Mouse (Mus musculus): ENCODE data around the gene Slc16a5. TPM values are rescaled to one million over a fixed set of nuclear protein-coding genes. Genes with fewer than 3 reads are reported as not detected.

Gene Slc16a5
- total and polyA plus RNA-seq, 3 experiments, result 0.06 TPM; not detected in 2

DNA sequence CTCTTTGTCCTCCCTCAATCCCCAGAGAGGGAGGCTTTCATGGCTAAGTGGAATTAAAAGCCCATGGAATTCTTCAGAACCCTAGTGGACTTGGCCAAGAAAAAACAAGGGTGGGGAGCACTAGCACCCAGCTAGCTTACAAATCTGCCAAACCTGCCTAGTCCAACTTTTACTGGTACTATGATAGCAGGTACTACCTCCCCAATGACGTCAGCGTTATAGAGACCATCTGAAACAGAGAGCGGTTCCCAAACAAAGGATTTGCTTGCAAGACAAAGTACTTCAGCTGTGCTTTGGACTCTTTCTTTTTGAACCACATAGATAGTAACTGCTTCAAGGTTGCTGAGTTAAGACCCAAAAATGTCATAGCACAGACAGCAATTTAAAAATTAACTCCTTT lies 49.7 kb downstream of the Slc16a5 start:
- H3K79me2 ChIP-seq (replicated peaks; ENCODE audit: control insufficient read depth, insufficient read depth, low read length), result no peaks in the 10 kb centered on the region; the same call in 1 of the 2 replicates
- H3K27ac ChIP-seq, result peak overlapping the region; percentile 75
- intact Hi-C loops (cut with DNase I), result loop anchor here (2.0 kb wide), 1 partner anchor 21 kb away; the partner anchor contains the start of gene Nt5c
- H3K36me3 ChIP-seq (ENCODE audit: control insufficient read depth, insufficient read depth, low read length), result no peaks in the 10 kb centered on the region
- DNase-seq, result no peak
- H3K9ac ChIP-seq (ENCODE audit: low read depth, low read length), result no peak overlapping the region
- TF ChIP-seq EP300 (IDR thresholded peaks at IDR 0.05; ENCODE audit: insufficient read depth, low read depth, low read length), result no peak
- TF ChIP-seq POLR2A (IDR thresholded peaks at IDR 0.05; ENCODE audit: insufficient read depth, low read depth, low read length), result no peak
- TF ChIP-seq CTCF (IDR thresholded peaks at IDR 0.05), result no peak
- H3K4me3 ChIP-seq, result no peak overlapping the region
- H3K27me3 ChIP-seq (ENCODE audit: control insufficient read depth, insufficient read depth, low read length), result no peaks in the 10 kb centered on the region
- H3K4me1 ChIP-seq (ENCODE audit: control insufficient read depth, insufficient read depth, low read length), result peaks cover 18% of the 10 kb centered on the region
- WGBS, result 41% methylated on average over 3 of the region's 3 CpGs

DNA sequence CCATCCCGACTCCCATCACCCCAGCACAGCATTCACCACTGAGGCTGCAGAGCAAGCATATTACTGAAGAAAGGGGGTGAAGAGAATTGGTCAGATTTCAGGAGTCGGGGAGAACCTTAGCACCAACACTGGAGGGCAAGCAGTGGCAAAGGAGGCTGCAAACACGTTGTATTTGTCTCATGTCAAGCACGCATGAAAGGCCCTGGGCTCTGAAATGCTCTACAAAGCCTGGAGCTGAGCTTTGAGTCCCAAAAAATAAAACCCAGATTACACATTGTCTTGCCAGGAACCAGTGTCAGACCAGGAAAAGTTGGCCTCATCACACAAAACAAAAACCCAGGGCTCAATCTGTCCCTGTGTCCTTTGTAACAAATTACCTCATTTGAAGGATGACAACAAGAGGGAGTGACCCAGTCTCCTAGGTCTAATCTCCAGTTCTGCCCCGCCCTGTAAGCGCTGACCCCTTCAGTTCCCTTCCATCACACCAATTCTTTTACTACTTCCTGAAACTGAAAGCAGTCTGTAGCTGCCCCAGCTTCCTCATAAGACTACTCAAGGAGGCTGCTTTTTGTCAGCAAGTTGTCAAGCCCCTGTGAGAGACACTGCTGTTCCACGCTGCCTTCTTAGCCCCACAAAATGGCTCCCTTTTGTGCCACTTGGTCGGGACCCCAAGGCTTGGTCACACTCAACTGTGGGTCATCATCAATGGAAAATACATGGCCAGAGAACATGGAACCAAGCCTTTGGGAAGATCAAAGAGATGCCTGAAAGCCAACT lies 50.3 kb downstream of the Slc16a5 start:
- Histone ChIP-seq H3K4me3 (peak overlapping the region; percentile 94), H3K4me1 (ENCODE audit: control insufficient read depth, insufficient read depth, low read length) (peaks cover 18% of the 10 kb centered on the region), H3K9ac (ENCODE audit: low read depth, low read length) (peak overlapping the region; percentile 90; the same call in 1 of the 2 replicates), H3K36me3 (ENCODE audit: control insufficient read depth, insufficient read depth, low read length) (no peaks in the 10 kb centered on the region), H3K79me2 (replicated peaks; ENCODE audit: control insufficient read depth, insufficient read depth, low read length) (no peaks in the 10 kb centered on the region; the same call in 1 of the 2 replicates), H3K27me3 (ENCODE audit: control insufficient read depth, insufficient read depth, low read length) (no peaks in the 10 kb centered on the region), H3K27ac (peak overlapping the region; percentile 75)
- intact Hi-C loops (cut with DNase I), result loop anchor here (2.0 kb wide), 1 partner anchor 22 kb away; the partner anchor contains the start of gene Nt5c
- WGBS, result 19% methylated on average over 8 of the region's 8 CpGs
- peak in 1 of 2 experiments; percentile 61 for DNase-seq
- TF ChIP-seq CTCF (IDR thresholded peaks at IDR 0.05) (no peak), EP300 (IDR thresholded peaks at IDR 0.05; ENCODE audit: insufficient read depth, low read depth, low read length) (no peak), POLR2A (IDR thresholded peaks at IDR 0.05; ENCODE audit: insufficient read depth, low read depth, low read length) (0 out of 2 replicates have a peak, but pooled peaks have one; percentile 45)

DNA sequence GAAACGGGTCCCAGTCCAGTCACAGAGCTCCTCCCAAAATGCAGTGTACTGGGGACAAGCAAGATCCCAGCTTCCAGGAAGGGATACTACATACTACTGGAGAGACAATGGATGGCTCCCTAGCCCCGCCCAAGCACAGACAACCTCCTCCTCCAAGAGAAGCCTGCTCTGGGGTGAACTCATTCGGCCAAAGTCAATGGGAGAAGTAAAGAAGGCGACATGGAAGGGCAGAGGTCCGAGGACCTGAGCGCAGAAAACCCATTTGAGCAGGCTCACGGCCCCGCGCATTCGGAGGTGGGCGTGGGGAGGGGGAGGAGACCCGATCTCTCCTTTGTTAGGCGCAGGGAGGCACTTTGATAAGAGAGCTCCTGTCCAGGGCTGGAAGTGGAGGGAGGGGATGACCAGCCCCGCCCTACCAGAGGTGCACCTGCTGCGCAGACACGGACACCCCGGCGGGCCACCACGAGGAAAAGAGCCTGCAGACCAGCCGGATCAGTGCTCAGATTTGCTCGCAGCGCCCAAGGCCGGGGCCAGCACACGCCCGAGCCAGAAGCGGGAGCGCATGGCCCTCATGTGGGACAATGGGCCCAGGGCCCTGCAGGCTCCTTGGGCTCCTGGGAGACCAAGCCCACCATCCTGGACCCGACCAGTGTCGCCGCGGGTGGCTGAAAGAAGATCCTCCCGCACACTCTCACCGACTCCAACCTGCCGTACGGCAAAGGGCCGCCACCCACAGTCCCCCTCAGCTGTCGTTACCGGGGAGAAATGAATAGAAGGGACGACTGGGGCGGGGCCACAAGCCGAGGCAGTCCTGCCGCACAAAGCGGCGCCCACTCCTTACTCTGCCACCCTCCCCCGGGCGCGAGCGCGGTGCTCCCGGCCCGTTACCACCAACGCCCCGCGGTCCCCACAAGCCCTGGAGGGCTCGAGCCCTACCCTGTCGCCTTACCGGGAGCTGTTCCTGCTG lies 51.3 kb downstream of the Slc16a5 start:
- Histone ChIP-seq H3K27ac (peak overlapping the region; percentile 75), H3K36me3 (ENCODE audit: control insufficient read depth, insufficient read depth, low read length) (no peaks in the 10 kb centered on the region), H3K4me3 (peak overlapping the region; percentile 94), H3K4me1 (ENCODE audit: control insufficient read depth, insufficient read depth, low read length) (peaks cover 18% of the 10 kb centered on the region), H3K27me3 (ENCODE audit: control insufficient read depth, insufficient read depth, low read length) (no peaks in the 10 kb centered on the region), H3K9ac (ENCODE audit: low read depth, low read length) (peak overlapping the region; percentile 90), H3K79me2 (replicated peaks; ENCODE audit: control insufficient read depth, insufficient read depth, low read length) (no peaks in the 10 kb centered on the region; the same call in 1 of the 2 replicates)
- TF ChIP-seq EP300 (IDR thresholded peaks at IDR 0.05; ENCODE audit: insufficient read depth, low read depth, low read length) (no peak), POLR2A (IDR thresholded peaks at IDR 0.05; ENCODE audit: insufficient read depth, low read depth, low read length) (no peak), CTCF (IDR thresholded peaks at IDR 0.05) (no peak)
- DNase-seq, result peak in 1 of 2 experiments; percentile 53
- under 1% methylated on average over 57 of the region's 57 CpGs for WGBS
- intact Hi-C loops (cut with DNase I), result loop anchor here (1.0 to 2.0 kb wide), 2 partner anchors 22 to 23 kb away; partner anchors contain the start of gene Nt5c

DNA sequence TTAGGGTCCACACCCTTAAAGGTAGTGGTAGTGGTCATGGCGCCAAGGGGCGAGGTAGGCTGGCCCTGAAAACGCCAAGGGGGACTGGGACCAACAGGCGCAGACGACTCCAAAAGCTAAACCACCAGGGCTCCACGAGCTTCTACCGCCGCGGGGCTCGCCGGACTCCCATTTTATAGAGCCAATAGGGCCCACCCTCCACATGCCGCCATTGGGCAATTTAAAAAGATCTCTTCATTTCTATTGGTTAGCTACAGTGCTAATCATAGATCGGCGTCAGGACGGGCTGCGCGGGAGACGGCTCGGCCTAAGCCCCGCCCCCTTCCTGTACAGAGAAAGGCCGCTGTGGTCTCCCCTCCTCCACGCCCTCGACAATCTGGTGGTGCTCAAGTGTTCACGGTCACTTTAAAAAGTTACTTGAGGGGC lies 52.0 kb downstream of the Slc16a5 start, which contains the start of gene Jpt1:
Jpt1 (minus strand) TSS at position 150 of the 426 bp plus-strand sequence.
- Histone ChIP-seq H3K9ac (ENCODE audit: low read depth, low read length) (peak within 1 kb of the TSS; percentile 90), H3K4me1 (ENCODE audit: control insufficient read depth, insufficient read depth, low read length) (peaks cover 18% of the 10 kb centered on the region), H3K36me3 (ENCODE audit: control insufficient read depth, insufficient read depth, low read length) (no peaks in the 10 kb centered on the region), H3K79me2 (replicated peaks; ENCODE audit: control insufficient read depth, insufficient read depth, low read length) (no peaks in the 10 kb centered on the region; the same call in 1 of the 2 replicates), H3K4me3 (peak within 1 kb of the TSS; percentile 94), H3K27ac (peak within 1 kb of the TSS; percentile 75), H3K27me3 (ENCODE audit: control insufficient read depth, insufficient read depth, low read length) (no peaks in the 10 kb centered on the region)
- intact Hi-C loops (cut with DNase I), result loop anchor here (1.0 kb wide), 1 partner anchor 21 kb away; no protein-coding TSS in a partner anchor
- peak; percentile 96 to 97 for DNase-seq
- under 1% methylated on average over 24 of the region's 24 CpGs for WGBS
- peak; percentile 100 for TF ChIP-seq POLR2A (IDR thresholded peaks at IDR 0.05; ENCODE audit: insufficient read depth, low read depth, low read length)
- no peak for TF ChIP-seq CTCF (IDR thresholded peaks at IDR 0.05)
- TF ChIP-seq EP300 (IDR thresholded peaks at IDR 0.05; ENCODE audit: insufficient read depth, low read depth, low read length), result peak; percentile 52; the same call in 1 of the 2 replicates

DNA sequence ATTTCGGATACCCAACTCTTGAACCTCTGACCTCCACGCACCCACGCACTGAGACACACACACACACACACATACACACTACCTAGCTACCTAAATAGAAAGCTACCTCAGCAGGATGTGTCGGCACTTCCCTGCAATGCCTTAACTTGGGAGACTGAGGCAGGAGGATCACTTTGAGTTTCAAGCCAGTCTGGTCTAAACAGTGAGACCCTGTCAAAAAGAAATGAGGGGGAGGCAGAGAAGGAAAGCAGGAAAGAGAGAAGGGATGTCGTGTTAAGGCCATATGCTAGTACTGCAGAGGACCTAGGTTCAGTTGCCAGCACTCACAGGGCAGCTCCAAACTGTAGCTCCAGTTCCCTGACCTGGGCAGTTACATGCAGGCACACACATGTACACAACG lies 52.7 kb downstream of the Slc16a5 start:
- no peak for DNase-seq
- Histone ChIP-seq H3K4me3 (no peak overlapping the region), H3K9ac (ENCODE audit: low read depth, low read length) (no peak overlapping the region), H3K36me3 (ENCODE audit: control insufficient read depth, insufficient read depth, low read length) (no peaks in the 10 kb centered on the region), H3K4me1 (ENCODE audit: control insufficient read depth, insufficient read depth, low read length) (peaks cover 13% of the 10 kb centered on the region), H3K27me3 (ENCODE audit: control insufficient read depth, insufficient read depth, low read length) (no peaks in the 10 kb centered on the region), H3K27ac (no peak overlapping the region), H3K79me2 (replicated peaks; ENCODE audit: control insufficient read depth, insufficient read depth, low read length) (no peaks in the 10 kb centered on the region; the same call in 1 of the 2 replicates)
- TF ChIP-seq EP300 (IDR thresholded peaks at IDR 0.05; ENCODE audit: insufficient read depth, low read depth, low read length) (no peak), POLR2A (IDR thresholded peaks at IDR 0.05; ENCODE audit: insufficient read depth, low read depth, low read length) (no peak), CTCF (IDR thresholded peaks at IDR 0.05) (no peak)
- 63% methylated on average over 6 of the region's 6 CpGs for WGBS
- intact Hi-C loops (cut with DNase I), result no loop called here
